Mouse (Mus musculus) spleen, adult 2 months (tissue): ENCODE results near the gene Gfm2.

Experiments
- CTCF ChIP-seq: fragments of 200-500 bp; IDR thresholded peaks from 2 replicates; pipeline ENCODE4 v1.5.1; 2011; ENCODE audit warnings: mild to moderate bottlenecking, inconsistent platforms; ENCODE audit not compliant: insufficient read depth, insufficient read length, insufficient replicate concordance; ENCODE audit errors: extremely low read depth
- POLR2A ChIP-seq: fragments of 200-500 bp; IDR thresholded peaks from 2 replicates; pipeline ENCODE4 v1.6.1; 2011; ENCODE audit warnings: low read depth, low read length, inconsistent platforms

GRCm38 (mm10) chr13:97095726-97096125 is 42.0 kb upstream of the Gfm2 start:
- TF ChIP-seq CTCF, result no peak
- no peak for TF ChIP-seq POLR2A
